Mouse (Mus musculus) ES-E14 (cell line): ENCODE measurements around the gene Hivep3.

Experiments used
- CHD2 ChIP-seq: IDR thresholded peaks from 2 replicates; pipeline ENCODE4 v1.6.1; 2014; ENCODE audit warnings: mild to moderate bottlenecking, low read depth, low read length, inconsistent platforms
- HCFC1 ChIP-seq: IDR thresholded peaks from 2 replicates; pipeline ENCODE4 v1.6.1; 2012; ENCODE audit warnings: low read length, inconsistent platforms, borderline replicate concordance; ENCODE audit not compliant: insufficient read depth

GRCm38 (mm10) chr4:120164316-120164715 lies 430.7 kb downstream of the Hivep3 start:
- TF ChIP-seq CHD2 (no peak), HCFC1 (no peak)
